Mouse (Mus musculus): ENCODE measurements around the gene Txnrd1. TPM values are rescaled to one million over a fixed set of nuclear protein-coding genes. Genes with fewer than 3 reads are reported as not detected.

Txnrd1 gene
- polyA plus RNA-seq, 1 experiment from 2014 or later = 189 TPM

GRCm38 (mm10) chr10:82858032-82858680 lies 24.4 kb downstream of the Txnrd1 start:
- ATAC-seq (ENCODE audit: low FRiP score) (no peak), DNase-seq (ENCODE audit: low spot score, missing footprints) (no peak)
- H3K27ac ChIP-seq (ENCODE audit: low read depth, low read length) = no peak overlapping the region
- H3K4me3 ChIP-seq (ENCODE audit: low read depth, low read length) = peak overlapping the region; percentile 73
- H3K9ac ChIP-seq (ENCODE audit: low read length) = peak overlapping the region; percentile 96
- H3K36me3 ChIP-seq (ENCODE audit: control insufficient read depth, insufficient read depth, low read length) = no peaks in the 10 kb centered on the region; the same call in 1 of the 2 replicates
- no peaks in the 10 kb centered on the region for H3K9me3 ChIP-seq (ENCODE audit: control insufficient read depth, low read length)
- peak overlapping the region; percentile 75 for H3K4me2 ChIP-seq
- no peaks in the 10 kb centered on the region for H3K27me3 ChIP-seq (ENCODE audit: control insufficient read depth, insufficient read depth, low read length)
- H3K4me1 ChIP-seq (ENCODE audit: control insufficient read depth, insufficient read depth, low read length) = peaks cover 19% of the 10 kb centered on the region
- 57% methylated on average over 10 of the region's 10 CpGs for WGBS

DNA sequence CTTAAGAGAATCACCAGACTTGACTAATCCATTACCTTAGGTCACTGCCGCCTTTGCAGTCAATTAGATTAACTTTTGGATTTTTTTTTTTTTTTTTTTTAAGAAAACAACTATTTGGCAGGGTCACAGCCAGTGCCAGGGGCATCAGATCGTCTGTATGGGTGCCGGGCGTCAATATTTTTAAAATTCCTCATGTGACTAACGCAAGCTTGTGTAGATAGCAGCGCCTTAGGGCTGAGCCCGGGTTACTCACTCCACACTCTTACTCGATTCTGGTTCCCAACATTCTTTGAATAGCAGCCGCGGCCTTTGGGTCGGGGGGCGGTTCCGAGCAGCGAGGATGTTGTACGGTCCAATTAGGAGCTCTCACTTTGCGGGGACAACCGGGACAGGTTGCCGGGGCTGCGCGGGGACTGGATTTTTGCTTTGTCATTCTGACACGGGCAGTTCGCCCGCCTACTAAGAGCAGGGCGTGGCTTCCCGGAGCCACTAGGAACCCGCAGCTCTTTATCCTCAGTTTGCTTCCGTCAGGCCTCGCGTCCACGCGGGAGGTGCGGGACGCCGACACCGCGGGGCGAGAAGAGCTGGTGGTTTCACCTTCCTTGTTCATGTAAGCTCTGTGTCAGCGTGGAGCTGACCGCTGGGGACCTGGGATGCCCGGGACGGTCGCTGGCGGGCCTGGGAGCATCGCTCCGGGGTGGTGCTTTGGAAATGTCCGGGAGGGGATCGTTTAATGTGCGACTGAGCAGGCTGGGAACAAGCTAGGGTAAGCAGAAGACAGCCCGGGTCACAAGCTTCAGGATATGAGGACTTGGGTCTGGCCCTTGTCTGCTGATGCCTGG lies 25.2 kb downstream of the Txnrd1 start:
- H3K27me3 ChIP-seq (ENCODE audit: control insufficient read depth, insufficient read depth, low read length) = no peaks in the 10 kb centered on the region
- 1% methylated on average over 49 of the region's 49 CpGs for WGBS
- peak overlapping the region; percentile 32 for H3K27ac ChIP-seq (ENCODE audit: low read depth, low read length)
- H3K4me1 ChIP-seq (ENCODE audit: control insufficient read depth, insufficient read depth, low read length) = peaks cover 19% of the 10 kb centered on the region
- peak; percentile 98 for DNase-seq (ENCODE audit: low spot score, missing footprints)
- peak; percentile 83 for ATAC-seq (ENCODE audit: low FRiP score)
- peak overlapping the region; percentile 75 for H3K4me2 ChIP-seq
- peak overlapping the region; percentile 96 for H3K9ac ChIP-seq (ENCODE audit: low read length)
- peaks cover 2% of the 10 kb centered on the region for H3K36me3 ChIP-seq (ENCODE audit: control insufficient read depth, insufficient read depth, low read length)
- H3K9me3 ChIP-seq (ENCODE audit: control insufficient read depth, low read length) = no peaks in the 10 kb centered on the region
- peak overlapping the region; percentile 73 for H3K4me3 ChIP-seq (ENCODE audit: low read depth, low read length)

DNA sequence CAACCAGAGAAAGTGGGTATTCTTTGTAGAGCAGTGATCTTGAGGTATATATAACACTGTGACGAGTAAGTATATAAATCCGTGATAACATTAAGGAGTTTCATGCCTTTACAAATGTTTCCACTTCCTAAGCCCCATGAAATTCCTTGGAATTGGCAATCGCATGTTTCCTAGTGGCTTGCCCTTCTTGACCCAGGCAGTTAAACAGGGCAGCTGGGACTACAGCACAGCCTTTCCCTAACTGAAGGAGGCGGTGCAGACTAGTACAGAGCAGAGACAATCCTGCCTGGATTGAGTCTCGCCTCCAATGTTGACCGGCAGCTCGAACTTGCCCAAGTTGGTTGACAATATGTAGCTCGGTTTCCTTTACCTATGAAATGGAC lies 25.8 kb downstream of the Txnrd1 start:
- H3K4me2 ChIP-seq = peak overlapping the region; percentile 75
- no peaks in the 10 kb centered on the region for H3K27me3 ChIP-seq (ENCODE audit: control insufficient read depth, insufficient read depth, low read length)
- H3K9ac ChIP-seq (ENCODE audit: low read length) = peak overlapping the region; percentile 96
- 0% methylated on average over 8 of the region's 8 CpGs for WGBS
- no peaks in the 10 kb centered on the region for H3K9me3 ChIP-seq (ENCODE audit: control insufficient read depth, low read length)
- DNase-seq (ENCODE audit: low spot score, missing footprints) (peak; percentile 95), ATAC-seq (ENCODE audit: low FRiP score) (peak; percentile 70)
- H3K27ac ChIP-seq (ENCODE audit: low read depth, low read length) = peak overlapping the region; percentile 32
- peak overlapping the region; percentile 73 for H3K4me3 ChIP-seq (ENCODE audit: low read depth, low read length)
- H3K4me1 ChIP-seq (ENCODE audit: control insufficient read depth, insufficient read depth, low read length) = peaks cover 19% of the 10 kb centered on the region
- peaks cover 5% of the 10 kb centered on the region for H3K36me3 ChIP-seq (ENCODE audit: control insufficient read depth, insufficient read depth, low read length)

GRCm38 (mm10) chr10:82860181-82860928 lies 26.6 kb downstream of the Txnrd1 start:
- Histone ChIP-seq H3K4me2 (peak overlapping the region; percentile 75), H3K9ac (ENCODE audit: low read length) (peak overlapping the region; percentile 96), H3K9me3 (ENCODE audit: control insufficient read depth, low read length) (no peaks in the 10 kb centered on the region), H3K4me1 (ENCODE audit: control insufficient read depth, insufficient read depth, low read length) (peaks cover 19% of the 10 kb centered on the region), H3K4me3 (ENCODE audit: low read depth, low read length) (peak overlapping the region; percentile 73), H3K36me3 (ENCODE audit: control insufficient read depth, insufficient read depth, low read length) (peaks cover 7% of the 10 kb centered on the region), H3K27ac (ENCODE audit: low read depth, low read length) (peak overlapping the region; percentile 86), H3K27me3 (ENCODE audit: control insufficient read depth, insufficient read depth, low read length) (no peaks in the 10 kb centered on the region)
- WGBS = under 1% methylated on average over 50 of the region's 50 CpGs
- peak; percentile 73 for ATAC-seq (ENCODE audit: low FRiP score)
- peak; percentile 98 for DNase-seq (ENCODE audit: low spot score, missing footprints)

DNA sequence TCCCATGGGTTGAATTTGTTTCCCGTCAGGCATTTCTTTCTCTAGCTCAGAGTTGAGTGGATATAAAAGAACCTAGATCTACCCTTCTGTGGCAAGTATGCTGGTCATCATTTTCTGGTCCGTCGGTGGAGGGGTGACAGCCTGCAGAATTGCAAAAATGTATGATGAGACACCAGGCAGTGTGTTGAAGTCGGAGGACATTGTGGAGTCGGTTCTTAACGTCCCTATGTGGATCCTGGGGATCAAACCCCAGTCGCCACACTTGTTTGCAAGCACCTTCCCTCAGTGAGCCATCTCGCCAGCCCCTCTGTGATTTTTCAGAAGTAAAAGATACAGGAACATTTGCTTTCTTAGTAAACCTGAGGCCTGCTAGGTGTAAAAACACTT lies 27.2 kb downstream of the Txnrd1 start:
- peaks cover 19% of the 10 kb centered on the region for H3K4me1 ChIP-seq (ENCODE audit: control insufficient read depth, insufficient read depth, low read length)
- peak overlapping the region; percentile 73 for H3K4me3 ChIP-seq (ENCODE audit: low read depth, low read length)
- no peaks in the 10 kb centered on the region for H3K27me3 ChIP-seq (ENCODE audit: control insufficient read depth, insufficient read depth, low read length)
- ATAC-seq (ENCODE audit: low FRiP score) (no peak), DNase-seq (ENCODE audit: low spot score, missing footprints) (peak; percentile 95)
- H3K4me2 ChIP-seq = peak overlapping the region; percentile 75
- H3K9me3 ChIP-seq (ENCODE audit: control insufficient read depth, low read length) = no peaks in the 10 kb centered on the region
- 7% methylated on average over 8 of the region's 8 CpGs for WGBS
- H3K36me3 ChIP-seq (ENCODE audit: control insufficient read depth, insufficient read depth, low read length) = peaks cover 7% of the 10 kb centered on the region
- peak overlapping the region; percentile 86 for H3K27ac ChIP-seq (ENCODE audit: low read depth, low read length)
- peak overlapping the region; percentile 96 for H3K9ac ChIP-seq (ENCODE audit: low read length)

DNA sequence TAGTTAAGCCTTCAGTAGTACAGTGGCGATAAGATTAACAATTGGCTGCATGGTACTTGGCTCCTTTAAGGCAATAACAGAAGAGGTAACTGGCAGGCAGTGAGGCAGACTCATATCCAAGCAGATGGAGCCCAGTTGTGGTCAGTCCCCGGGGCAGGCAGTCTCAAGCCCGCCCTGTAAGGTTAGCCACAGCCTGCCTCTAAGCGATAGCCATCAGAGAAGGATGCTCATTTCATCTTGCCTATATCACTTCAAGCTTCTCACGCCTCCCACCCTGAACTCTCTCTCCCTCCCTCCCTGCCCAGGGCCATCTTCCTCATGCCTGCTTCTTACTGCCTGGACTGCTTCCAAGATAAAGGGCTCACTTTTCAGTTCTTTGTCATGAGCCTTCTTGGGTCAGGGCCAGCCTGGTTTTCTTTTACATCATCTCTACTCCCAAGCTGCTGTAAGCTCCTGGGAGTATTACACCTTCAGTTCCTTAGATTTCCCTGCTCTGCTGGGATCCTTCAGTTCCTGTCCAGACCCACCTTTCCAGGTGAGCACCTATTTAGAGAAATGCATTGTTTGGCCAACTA lies 29.4 kb downstream of the Txnrd1 start:
- no peak overlapping the region for H3K27ac ChIP-seq (ENCODE audit: low read depth, low read length)
- peaks cover 10% of the 10 kb centered on the region for H3K36me3 ChIP-seq (ENCODE audit: control insufficient read depth, insufficient read depth, low read length)
- H3K4me2 ChIP-seq = no peak overlapping the region
- no peaks in the 10 kb centered on the region for H3K9me3 ChIP-seq (ENCODE audit: control insufficient read depth, low read length)
- ATAC-seq (ENCODE audit: low FRiP score) (no peak), DNase-seq (ENCODE audit: low spot score, missing footprints) (no peak)
- no peaks in the 10 kb centered on the region for H3K27me3 ChIP-seq (ENCODE audit: control insufficient read depth, insufficient read depth, low read length)
- 81% methylated on average over 5 of the region's 5 CpGs for WGBS
- H3K4me3 ChIP-seq (ENCODE audit: low read depth, low read length) = no peak overlapping the region
- H3K9ac ChIP-seq (ENCODE audit: low read length) = no peak overlapping the region
- peaks cover 17% of the 10 kb centered on the region for H3K4me1 ChIP-seq (ENCODE audit: control insufficient read depth, insufficient read depth, low read length)

GRCm38 (mm10) chr10:82863827-82864226 lies 30.1 kb downstream of the Txnrd1 start:
- no peak for ATAC-seq (ENCODE audit: low FRiP score)
- H3K9ac ChIP-seq (ENCODE audit: low read length) = no peak overlapping the region
- peaks cover 10% of the 10 kb centered on the region for H3K36me3 ChIP-seq (ENCODE audit: control insufficient read depth, insufficient read depth, low read length)
- no peak overlapping the region for H3K4me2 ChIP-seq
- H3K27ac ChIP-seq (ENCODE audit: low read depth, low read length) = no peak overlapping the region
- no peak for DNase-seq (ENCODE audit: low spot score, missing footprints)
- 93% methylated on average over 7 of the region's 7 CpGs for WGBS
- no peak overlapping the region for H3K4me3 ChIP-seq (ENCODE audit: low read depth, low read length)
- peaks cover 17% of the 10 kb centered on the region for H3K4me1 ChIP-seq (ENCODE audit: control insufficient read depth, insufficient read depth, low read length)
- H3K9me3 ChIP-seq (ENCODE audit: control insufficient read depth, low read length) = no peaks in the 10 kb centered on the region
- no peaks in the 10 kb centered on the region for H3K27me3 ChIP-seq (ENCODE audit: control insufficient read depth, insufficient read depth, low read length)

- no peak within 1 kb of the TSS for H3K4me3 ChIP-seq (ENCODE audit: low read depth, low read length)
- H3K9ac ChIP-seq (ENCODE audit: low read length) = no peak within 1 kb of the TSS
- DNase-seq (ENCODE audit: low spot score, missing footprints) (no peak), ATAC-seq (ENCODE audit: low FRiP score) (no peak)
- peaks cover 12% of the 10 kb centered on the region for H3K4me1 ChIP-seq (ENCODE audit: control insufficient read depth, insufficient read depth, low read length)
- H3K27ac ChIP-seq (ENCODE audit: low read depth, low read length) = no peak within 1 kb of the TSS
- peaks cover 13% of the 10 kb centered on the region for H3K36me3 ChIP-seq (ENCODE audit: control insufficient read depth, insufficient read depth, low read length)
- no peaks in the 10 kb centered on the region for H3K27me3 ChIP-seq (ENCODE audit: control insufficient read depth, insufficient read depth, low read length)
- 61% methylated on average over 9 of the region's 9 CpGs for WGBS
- H3K9me3 ChIP-seq (ENCODE audit: control insufficient read depth, low read length) = no peaks in the 10 kb centered on the region
- H3K4me2 ChIP-seq = no peak within 1 kb of the TSS
These were observed 32.6 kb downstream of the Txnrd1 start, which contains the start of gene Eid3 for GRCm38 (mm10) chr10:82866356-82866755. Gene Eid3 (plus strand): TSS chr10:82866626.
